Mouse (Mus musculus) heart, postnatal 4 days (tissue): ENCODE measurements around the gene Slc45a3. TPM values are rescaled to one million over a fixed set of nuclear protein-coding genes. Genes with fewer than 3 reads are reported as not detected.
A peak's percentile ranks its signal among the peaks of the same experiment; 100 is the strongest.

Source experiments
- DNase-seq: peaks from one replicate; pipeline ENCODE4 v3.0.0; 2021
- total RNA-seq, 2 experiments: library from RNA; stranded (reverse); gene quantifications; 2 replicates each; pipeline ENCODE4 v1.2.3; 2021

Slc45a3 gene
- total RNA-seq, 2 experiments from 2014 or later = 2.1 to 2.3 TPM

GRCm38 (mm10) chr1:131995062-131995461 is 32.3 kb downstream of the Slc45a3 start:
- DNase-seq = peak; percentile 78

DNA sequence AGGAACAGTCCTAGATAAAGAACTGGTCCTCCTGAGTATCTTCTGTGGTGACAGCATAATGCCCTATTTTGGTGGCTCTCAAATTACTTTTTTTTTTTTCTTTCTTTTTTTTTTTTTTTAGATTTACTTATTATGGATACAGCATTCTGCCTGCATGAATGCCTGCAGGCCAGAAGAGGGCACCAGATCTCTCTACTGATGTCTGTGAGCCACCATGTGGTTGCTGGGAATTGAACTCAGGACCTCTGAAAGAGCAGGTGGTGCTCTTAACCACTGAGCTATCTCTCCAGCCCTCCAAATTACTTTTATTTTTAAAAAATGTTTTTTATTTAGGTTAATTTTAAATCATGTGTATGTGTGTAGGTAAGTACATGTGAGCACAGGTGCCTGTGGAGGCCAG is 37.7 kb downstream of the Slc45a3 start:
- no peak for DNase-seq

DNA sequence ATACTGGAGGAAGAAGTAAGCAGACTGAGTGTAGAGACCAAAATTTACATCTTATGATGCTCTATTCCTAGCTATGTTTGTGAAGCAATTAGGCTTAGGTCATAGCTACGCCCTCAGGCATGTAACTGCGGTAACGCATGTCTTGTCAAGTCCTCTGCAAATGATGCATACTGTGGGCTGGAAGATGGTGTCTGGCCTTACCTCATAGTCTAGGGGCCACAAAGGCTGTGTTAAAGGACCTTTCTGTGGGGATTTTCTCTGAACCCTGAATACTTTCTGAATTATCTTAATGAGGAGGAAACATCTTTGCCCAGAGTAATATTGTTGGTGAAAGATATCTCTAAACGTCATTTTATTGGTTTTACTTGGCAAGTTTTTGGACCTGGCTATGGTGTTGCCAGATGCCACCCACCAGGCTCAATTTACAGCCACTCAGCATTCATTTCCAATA is 39.1 kb downstream of the Slc45a3 start:
- DNase-seq = no peak

GRCm38 (mm10) chr1:132003111-132003510 is 40.3 kb downstream of the Slc45a3 start:
- no peak for DNase-seq

GRCm38 (mm10) chr1:132003817-132004216 is 41.0 kb downstream of the Slc45a3 start:
- DNase-seq = peak; percentile 50

- no peak for DNase-seq
Observed at GRCm38 (mm10) chr1:132004574-132005180, 41.9 kb downstream of the Slc45a3 start.

DNA sequence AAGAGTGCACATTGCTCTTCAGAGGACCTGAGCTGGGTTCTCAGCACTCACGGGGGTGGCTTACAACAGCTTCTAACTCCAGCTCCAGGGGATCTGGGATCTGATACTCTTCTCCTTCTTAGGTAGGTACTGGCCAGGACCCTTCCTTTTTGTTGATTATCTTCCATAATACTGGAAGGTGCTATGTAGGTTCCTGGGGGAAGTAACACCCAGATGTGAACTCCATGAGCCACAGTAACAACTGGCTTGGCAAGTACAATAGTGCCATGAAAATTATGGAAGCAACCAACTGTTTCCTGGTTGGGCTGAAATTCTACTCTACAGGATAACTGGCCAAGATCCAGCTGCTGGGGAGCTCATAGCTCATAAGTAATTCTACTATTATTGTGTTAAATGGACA is 42.7 kb downstream of the Slc45a3 start:
- DNase-seq = no peak

DNA sequence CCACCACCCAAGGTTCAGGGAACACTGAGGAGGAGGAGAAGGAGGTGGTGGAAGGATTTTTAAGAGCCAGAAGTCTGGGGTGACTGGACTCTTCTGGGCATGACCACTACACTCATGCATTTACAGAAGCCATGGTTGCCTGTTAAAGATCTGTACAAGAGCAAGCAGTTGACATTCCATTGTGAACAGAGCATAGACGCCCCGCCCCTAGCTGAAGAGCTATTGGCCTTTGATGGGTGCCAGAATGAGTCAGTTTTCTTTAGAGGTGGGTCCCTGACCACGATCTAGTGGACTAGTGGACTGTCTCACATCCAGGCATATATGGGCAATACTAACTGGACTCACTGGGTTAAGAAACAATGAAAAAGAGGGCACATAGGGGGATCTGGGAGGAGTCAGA is 43.3 kb downstream of the Slc45a3 start:
- DNase-seq = no peak

- no peak for DNase-seq
Observed at GRCm38 (mm10) chr1:132006721-132007120, 44.0 kb downstream of the Slc45a3 start.

DNA sequence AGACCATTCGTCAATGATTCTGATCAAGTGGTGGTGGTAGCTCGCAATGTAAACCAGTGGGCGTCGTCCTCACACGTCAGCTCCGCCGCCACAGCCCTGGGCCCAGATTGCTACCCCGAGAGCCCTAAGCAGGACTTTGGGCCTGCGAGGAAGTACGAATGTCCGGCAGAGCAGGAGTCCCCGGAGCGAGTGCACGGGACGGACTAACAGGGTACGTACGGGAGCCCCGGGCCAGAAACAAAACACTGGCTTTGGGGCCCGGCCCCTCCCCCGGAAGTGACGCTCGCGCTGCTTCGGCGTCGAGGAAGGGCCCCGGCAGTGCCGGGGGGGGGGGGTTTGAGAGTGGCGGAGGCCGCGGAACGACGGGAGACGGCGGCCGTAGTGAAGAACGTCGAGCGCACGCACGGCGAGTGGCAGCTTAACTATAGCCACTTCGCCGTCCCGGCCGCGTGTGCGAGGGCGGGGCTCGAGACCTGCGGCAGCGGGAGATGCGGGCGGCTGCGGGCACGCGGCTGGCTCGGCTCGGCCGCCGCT is 44.6 kb downstream of the Slc45a3 start, which contains the start of gene Elk4:
TSS of gene Elk4 (plus strand) at position 326 of the 534 bp plus-strand sequence.
- peak; percentile 94 for DNase-seq

GRCm38 (mm10) chr1:132007828-132008827 is 45.4 kb downstream of the Slc45a3 start:
- peak; percentile 89 for DNase-seq

GRCm38 (mm10) chr1:132008881-132009644 is 46.3 kb downstream of the Slc45a3 start:
- no peak for DNase-seq

GRCm38 (mm10) chr1:132010632-132011501 is 48.1 kb downstream of the Slc45a3 start:
- DNase-seq = no peak

GRCm38 (mm10) chr1:132011785-132012184 is 49.0 kb downstream of the Slc45a3 start:
- no peak for DNase-seq

DNA sequence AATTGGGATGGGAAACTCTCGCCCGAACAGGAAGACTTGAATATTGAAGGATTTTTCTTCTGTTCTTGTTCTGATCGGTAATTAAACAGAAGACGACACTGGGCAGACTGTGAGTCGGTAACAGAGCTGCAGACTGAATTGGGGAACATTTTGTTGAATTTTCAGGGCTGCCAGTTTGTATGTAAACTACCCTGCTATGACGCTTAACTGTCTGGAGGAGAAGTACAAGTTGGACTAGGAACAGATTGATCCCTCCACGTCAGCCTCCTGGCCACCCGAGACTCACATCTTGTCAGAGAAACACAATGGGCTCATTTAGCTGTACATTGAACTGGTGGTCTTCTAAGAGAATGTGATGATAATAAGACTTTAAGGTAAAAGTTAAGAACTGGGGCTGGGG is 50.1 kb downstream of the Slc45a3 start:
- DNase-seq = no peak

DNA sequence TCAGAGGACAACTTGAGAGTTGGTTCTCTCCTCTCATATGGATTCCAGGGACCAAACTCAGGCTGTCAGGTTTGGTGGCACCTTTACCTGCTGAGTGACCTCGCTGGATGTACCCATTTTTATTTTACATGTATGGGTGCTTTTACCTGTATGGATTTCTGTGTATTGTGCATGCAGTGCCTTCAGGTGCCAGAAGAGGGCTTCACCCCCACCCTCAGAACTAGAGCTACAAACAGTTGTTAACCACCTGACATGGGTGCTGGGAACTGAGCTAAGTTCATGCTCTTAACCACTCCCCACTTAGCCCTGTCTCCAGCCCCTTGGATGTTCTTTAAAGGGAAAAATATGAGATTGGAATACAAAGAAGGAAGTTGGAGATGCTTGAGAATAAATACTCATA is 52.0 kb downstream of the Slc45a3 start:
- no peak for DNase-seq

DNA sequence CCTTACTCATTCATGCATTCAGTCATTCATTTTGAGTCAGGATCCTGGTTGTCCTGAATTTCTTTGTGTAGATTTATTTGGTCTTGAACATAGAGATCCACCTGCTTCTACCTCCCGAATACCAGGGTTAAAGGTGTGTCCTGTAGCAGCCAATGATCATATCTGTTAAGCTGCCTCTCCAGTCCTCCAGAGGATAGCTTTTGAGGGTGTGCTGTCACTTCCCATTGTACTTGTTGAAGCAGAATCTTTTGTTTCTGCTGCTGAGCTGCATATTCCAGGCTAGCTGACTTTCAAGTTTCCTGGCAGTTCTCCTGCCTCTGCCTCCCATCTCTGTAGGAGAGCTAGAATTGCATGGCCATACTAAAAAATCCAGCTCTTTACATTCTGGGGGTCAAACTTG is 53.9 kb downstream of the Slc45a3 start:
- DNase-seq = no peak

DNA sequence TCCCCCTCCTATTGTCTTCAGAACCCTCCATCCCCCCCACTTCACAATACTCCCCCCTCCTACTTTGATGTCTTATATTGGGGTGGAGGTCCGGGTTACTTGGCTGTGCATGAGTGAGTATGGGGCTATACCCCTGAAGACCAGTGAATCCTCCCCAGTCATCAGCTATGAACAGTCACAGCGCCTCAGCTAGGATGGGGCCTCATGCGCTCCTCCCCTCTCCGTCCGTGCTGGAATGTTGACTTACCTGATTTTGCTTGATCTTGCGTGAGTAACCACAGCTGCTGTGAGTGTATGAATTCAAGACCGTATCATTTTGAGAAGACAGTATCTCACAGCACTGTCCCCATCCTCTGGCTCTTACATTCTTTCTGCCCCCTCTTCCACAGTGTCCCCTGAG is 57.1 kb downstream of the Slc45a3 start:
- DNase-seq = no peak

DNA sequence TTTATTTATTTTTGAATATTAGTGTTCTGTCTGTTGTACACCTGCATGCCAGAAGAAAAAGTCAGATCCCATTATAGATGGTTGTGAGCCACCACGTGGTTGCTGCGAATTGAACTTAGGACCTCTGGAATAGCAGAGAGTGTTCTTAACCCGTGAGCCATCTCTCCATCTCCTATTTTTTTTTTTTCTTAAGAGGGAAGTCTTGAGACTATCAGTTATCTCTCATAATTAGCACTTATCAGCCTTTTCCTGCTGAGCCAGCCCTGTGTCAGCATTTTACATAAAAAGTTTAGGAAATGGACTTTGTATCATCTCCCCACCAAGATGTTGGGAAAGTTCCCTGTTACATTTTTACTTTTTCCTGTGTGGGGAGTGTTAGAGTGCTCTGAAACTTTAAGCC is 59.3 kb downstream of the Slc45a3 start:
- no peak for DNase-seq

DNA sequence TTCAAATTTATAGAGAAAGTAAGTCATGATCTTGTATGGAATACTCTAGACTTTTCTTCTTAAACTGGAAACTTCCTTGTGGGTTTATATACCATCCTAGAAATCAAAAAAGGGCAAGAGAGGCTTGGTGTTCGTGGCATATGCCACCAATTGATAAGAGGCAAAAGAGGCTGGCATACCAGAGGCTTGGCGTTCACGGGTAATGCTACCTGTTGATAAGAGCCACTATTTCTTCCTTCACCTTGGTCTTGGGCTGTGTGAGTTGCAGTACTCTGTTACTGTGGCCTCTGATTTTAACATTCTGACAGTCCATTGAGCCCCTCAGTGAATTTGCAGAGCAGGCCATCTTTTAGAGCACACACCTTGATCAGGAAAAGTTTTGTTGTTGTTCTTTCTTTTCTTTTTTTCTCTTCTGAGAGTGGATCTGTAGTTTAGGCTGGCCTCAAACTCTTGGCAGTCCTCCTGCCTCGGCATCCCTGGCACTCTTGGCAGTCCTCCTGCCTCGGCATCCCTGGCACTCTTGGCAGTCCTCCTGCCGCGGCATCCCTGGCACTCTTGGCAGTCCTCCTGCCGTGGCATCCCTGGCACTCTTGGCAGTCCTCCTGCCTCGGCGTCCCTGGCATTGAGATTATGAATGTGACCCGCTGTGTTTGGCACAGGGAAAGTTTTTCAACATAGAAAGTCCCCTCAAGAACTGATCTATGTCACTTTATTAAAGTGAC is 64.3 kb downstream of the Slc45a3 start:
- no peak for DNase-seq

DNA sequence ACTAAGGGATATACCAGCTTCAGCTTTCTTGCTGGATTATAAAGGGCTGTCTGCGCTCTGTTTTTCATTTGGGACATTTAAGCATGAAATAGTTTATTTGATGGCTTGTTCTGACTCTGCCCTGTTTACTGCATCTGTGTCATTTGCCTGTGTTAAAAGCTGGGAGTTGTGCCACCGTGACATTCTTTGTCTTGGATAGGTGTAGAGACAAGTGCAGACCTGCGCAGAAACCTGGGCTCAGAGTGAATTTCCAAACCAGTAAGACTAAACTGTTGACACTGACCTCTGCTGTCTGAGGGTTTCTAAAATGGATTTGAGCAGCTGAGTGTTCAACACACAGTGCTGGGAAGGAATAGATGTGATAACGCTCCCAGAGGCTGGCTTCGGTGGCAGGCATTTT is 65.2 kb downstream of the Slc45a3 start:
- DNase-seq = no peak
